Mouse (Mus musculus) spleen, adult 2 months (tissue): ENCODE measurements at regions not wholly inside any gene's neighbourhood (a gene's known extent, or its start where the extent isn't known, plus 50 kb on each side); places are given as distances from the start of the nearest gene placed in this dataset.

Experiments
- DNase-seq, 2 experiments: peaks; one replicate each; pipeline versions ENCODE4 v3.0.0 to v3.0.0-alpha.2; 2012 to 2021; ENCODE audit warnings: low spot score in 2 of 2, low read depth in 1 of 2
- H3K27ac ChIP-seq: fragments of 200-500 bp; 2 replicates; pipeline ENCODE4 v1.5.1; 2012; ENCODE audit warnings: low read length, inconsistent platforms; ENCODE audit not compliant: insufficient read depth
- H3K27me3 ChIP-seq: fragments of 200-500 bp; 2 replicates; pipeline ENCODE4 v1.6.1; 2012; ENCODE audit warnings: mild to moderate bottlenecking, moderate library complexity, low read length, inconsistent platforms; ENCODE audit not compliant: control insufficient read depth, insufficient read depth
- H3K36me3 ChIP-seq: fragments of 200-500 bp; 2 replicates; pipeline ENCODE4 v1.6.1; 2012; ENCODE audit warnings: mild to moderate bottlenecking, low read length, inconsistent platforms; ENCODE audit not compliant: control insufficient read depth, insufficient read depth
- H3K4me1 ChIP-seq: fragments of 200-500 bp; 2 replicates; pipeline ENCODE4 v1.6.1; 2011; ENCODE audit warnings: inconsistent platforms; ENCODE audit not compliant: control insufficient read depth, insufficient read depth, insufficient read length
- H3K4me3 ChIP-seq: fragments of 200-500 bp; 2 replicates; pipeline ENCODE4 v1.5.1; 2011; ENCODE audit warnings: mild to moderate bottlenecking, inconsistent platforms; ENCODE audit not compliant: insufficient read depth, insufficient read length; ENCODE audit errors: extremely low read depth
- CTCF ChIP-seq: fragments of 200-500 bp; IDR thresholded peaks from 2 replicates; pipeline ENCODE4 v1.5.1; 2011; ENCODE audit warnings: mild to moderate bottlenecking, inconsistent platforms; ENCODE audit not compliant: insufficient read depth, insufficient read length, insufficient replicate concordance; ENCODE audit errors: extremely low read depth
- POLR2A ChIP-seq: fragments of 200-500 bp; IDR thresholded peaks from 2 replicates; pipeline ENCODE4 v1.6.1; 2011; ENCODE audit warnings: low read depth, low read length, inconsistent platforms
- WGBS: fragments of 180-500 bp; shearing (Covaris S2); methylation state at CpG from one replicate; pipeline ENCODE4 v1.1.7; 2018; 5-methylcytosine and 5-hydroxymethylcytosine counted together

- H3K36me3 ChIP-seq, result no peaks in the 10 kb centered on the region
- H3K4me3 ChIP-seq, result no peak overlapping the region
- H3K4me1 ChIP-seq, result no peaks in the 10 kb centered on the region
- DNase-seq, result no peak
- no peak overlapping the region for H3K27ac ChIP-seq
- TF ChIP-seq POLR2A, result no peak
- no peak for TF ChIP-seq CTCF
- WGBS, result 93% methylated on average over 4 of the region's 4 CpGs
- H3K27me3 ChIP-seq, result no peaks in the 10 kb centered on the region
These were observed 295.9 kb upstream of the Cd180 start for GRCm38 (mm10) chr13:102397411-102397810.

GRCm38 (mm10) chr13:102411840-102412239 lies 281.5 kb upstream of the Cd180 start:
- no peak overlapping the region for H3K4me3 ChIP-seq
- WGBS, result 92% methylated on average over 4 of the region's 4 CpGs
- no peak overlapping the region for H3K27ac ChIP-seq
- H3K27me3 ChIP-seq, result no peaks in the 10 kb centered on the region
- DNase-seq, result no peak
- H3K4me1 ChIP-seq, result no peaks in the 10 kb centered on the region
- TF ChIP-seq POLR2A (no peak), CTCF (no peak)
- no peaks in the 10 kb centered on the region for H3K36me3 ChIP-seq

GRCm38 (mm10) chr13:102434372-102434954 lies 258.9 kb upstream of the Cd180 start:
- Histone ChIP-seq H3K4me3 (no peak overlapping the region), H3K4me1 (no peaks in the 10 kb centered on the region), H3K27ac (no peak overlapping the region), H3K36me3 (no peaks in the 10 kb centered on the region), H3K27me3 (no peaks in the 10 kb centered on the region)
- no peak for TF ChIP-seq POLR2A
- no peak for TF ChIP-seq CTCF
- WGBS, result 48% methylated on average over 3 of the region's 3 CpGs
- DNase-seq, result no peak

GRCm38 (mm10) chr13:102442676-102443075 lies 250.7 kb upstream of the Cd180 start:
- Histone ChIP-seq H3K4me1 (no peaks in the 10 kb centered on the region), H3K36me3 (no peaks in the 10 kb centered on the region), H3K4me3 (no peak overlapping the region), H3K27ac (no peak overlapping the region), H3K27me3 (no peaks in the 10 kb centered on the region)
- TF ChIP-seq POLR2A (no peak), CTCF (no peak)
- no peak for DNase-seq
- WGBS, result 89% methylated on average over 2 of the region's 2 CpGs

GRCm38 (mm10) chr13:102447310-102447709 lies 246.0 kb upstream of the Cd180 start:
- H3K27me3 ChIP-seq, result no peaks in the 10 kb centered on the region
- H3K4me3 ChIP-seq, result no peak overlapping the region
- H3K4me1 ChIP-seq, result no peaks in the 10 kb centered on the region
- no peak overlapping the region for H3K27ac ChIP-seq
- H3K36me3 ChIP-seq, result no peaks in the 10 kb centered on the region
- TF ChIP-seq CTCF (no peak), POLR2A (no peak)
- DNase-seq, result no peak
- WGBS, result 86% methylated on average over 5 of the region's 5 CpGs

GRCm38 (mm10) chr13:102449416-102450121 lies 243.8 kb upstream of the Cd180 start:
- H3K27me3 ChIP-seq, result no peaks in the 10 kb centered on the region
- no peak overlapping the region for H3K27ac ChIP-seq
- no peak for DNase-seq
- no peaks in the 10 kb centered on the region for H3K4me1 ChIP-seq
- WGBS, result 87% methylated on average over 8 of the region's 8 CpGs
- no peaks in the 10 kb centered on the region for H3K36me3 ChIP-seq
- no peak overlapping the region for H3K4me3 ChIP-seq
- no peak for TF ChIP-seq POLR2A
- TF ChIP-seq CTCF, result no peak

GRCm38 (mm10) chr13:102451176-102451575 lies 242.2 kb upstream of the Cd180 start:
- H3K4me3 ChIP-seq, result no peak overlapping the region
- WGBS, result 89% methylated on average over 7 of the region's 7 CpGs
- DNase-seq, result no peak

More at GRCm38 (mm10) chr13:102451176-102451575, 242.2 kb upstream of the Cd180 start:
- H3K4me1 ChIP-seq, result no peaks in the 10 kb centered on the region
- H3K36me3 ChIP-seq, result no peaks in the 10 kb centered on the region
- H3K27ac ChIP-seq, result no peak overlapping the region
- TF ChIP-seq CTCF, result no peak
- no peak for TF ChIP-seq POLR2A
- no peaks in the 10 kb centered on the region for H3K27me3 ChIP-seq
